Mouse (Mus musculus): ENCODE results near the gene Papola. TPM values are rescaled to one million over a fixed set of nuclear protein-coding genes. Genes with fewer than 3 reads are reported as not detected.
"Not testable (repeated sequence)": the region's sequence is repeated elsewhere in the genome, so short reads cannot be mapped to it uniquely, and the experiment has no call there.

Gene Papola
- polyA plus RNA-seq, 1 experiment from 2014 or later: 209 TPM

- H3K27ac ChIP-seq: no peak overlapping the region
- no peaks in the 10 kb centered on the region for H3K4me1 ChIP-seq
- H3K27me3 ChIP-seq: no peaks in the 10 kb centered on the region
- no peak overlapping the region for H3K4me3 ChIP-seq
- ATAC-seq (ENCODE audit: borderline replicate concordance, extremely low read depth, low FRiP score, low TSS enrichment): no peak
- no peak overlapping the region for H3K9ac ChIP-seq
- no peak overlapping the region for H3K4me2 ChIP-seq
- H3K36me3 ChIP-seq: peaks cover 80% of the 10 kb centered on the region
- WGBS: 47% methylated on average over 3 of the region's 3 CpGs
- H3K9me3 ChIP-seq: no peaks in the 10 kb centered on the region
Measured at GRCm38 (mm10) chr12:105808945-105809344, 24.5 kb downstream of the Papola start.

- H3K4me3 ChIP-seq: no peak overlapping the region
- no peaks in the 10 kb centered on the region for H3K27me3 ChIP-seq
- H3K27ac ChIP-seq: no peak overlapping the region
- H3K9ac ChIP-seq: no peak overlapping the region
- H3K9me3 ChIP-seq: no peaks in the 10 kb centered on the region
- H3K4me1 ChIP-seq: no peaks in the 10 kb centered on the region
- peaks cover 83% of the 10 kb centered on the region for H3K36me3 ChIP-seq
- WGBS: 69% methylated on average over 6 of the region's 6 CpGs
- H3K4me2 ChIP-seq: no peak overlapping the region
- no peak for ATAC-seq (ENCODE audit: borderline replicate concordance, extremely low read depth, low FRiP score, low TSS enrichment)
Measured at GRCm38 (mm10) chr12:105810608-105811007, 26.1 kb downstream of the Papola start.

- Histone ChIP-seq H3K4me1 (no peaks in the 10 kb centered on the region), H3K9me3 (no peaks in the 10 kb centered on the region), H3K4me2 (no peak overlapping the region), H3K36me3 (peaks cover 62% of the 10 kb centered on the region), H3K27me3 (no peaks in the 10 kb centered on the region), H3K9ac (no peak overlapping the region), H3K27ac (no peak overlapping the region), H3K4me3 (no peak overlapping the region)
- WGBS: 89% methylated on average over 6 of the region's 6 CpGs
- no peak for ATAC-seq (ENCODE audit: borderline replicate concordance, extremely low read depth, low FRiP score, low TSS enrichment)
Measured at GRCm38 (mm10) chr12:105813957-105814356, 29.5 kb downstream of the Papola start.

DNA sequence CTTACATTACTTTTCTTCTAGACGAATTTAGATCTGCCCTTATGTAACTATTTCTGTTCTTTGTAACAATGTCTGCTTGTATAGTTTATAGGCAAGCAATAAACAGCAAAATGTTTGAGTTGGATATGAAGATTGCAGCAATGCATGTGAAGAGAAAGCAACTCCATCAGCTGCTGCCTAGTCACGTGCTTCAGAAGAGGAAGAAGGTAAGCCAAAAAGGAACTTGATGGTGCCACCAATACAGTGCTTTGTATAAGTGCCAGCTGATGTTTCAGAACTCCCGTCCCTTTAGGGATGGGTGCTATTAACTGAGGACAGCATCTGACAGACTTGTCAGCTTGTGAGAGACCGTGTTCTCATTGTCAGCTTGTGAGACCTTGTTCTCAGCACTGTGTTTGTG, 39.0 kb downstream of the Papola start:
- no peak overlapping the region for H3K27ac ChIP-seq
- no peaks in the 10 kb centered on the region for H3K27me3 ChIP-seq
- no peaks in the 10 kb centered on the region for H3K4me1 ChIP-seq
- no peak overlapping the region for H3K4me3 ChIP-seq
- no peak overlapping the region for H3K9ac ChIP-seq
- no peak overlapping the region for H3K4me2 ChIP-seq
- 78% methylated on average over 4 of the region's 4 CpGs for WGBS
- H3K36me3 ChIP-seq: peaks cover 85% of the 10 kb centered on the region
- no peaks in the 10 kb centered on the region for H3K9me3 ChIP-seq
- no peak for ATAC-seq (ENCODE audit: borderline replicate concordance, extremely low read depth, low FRiP score, low TSS enrichment)

DNA sequence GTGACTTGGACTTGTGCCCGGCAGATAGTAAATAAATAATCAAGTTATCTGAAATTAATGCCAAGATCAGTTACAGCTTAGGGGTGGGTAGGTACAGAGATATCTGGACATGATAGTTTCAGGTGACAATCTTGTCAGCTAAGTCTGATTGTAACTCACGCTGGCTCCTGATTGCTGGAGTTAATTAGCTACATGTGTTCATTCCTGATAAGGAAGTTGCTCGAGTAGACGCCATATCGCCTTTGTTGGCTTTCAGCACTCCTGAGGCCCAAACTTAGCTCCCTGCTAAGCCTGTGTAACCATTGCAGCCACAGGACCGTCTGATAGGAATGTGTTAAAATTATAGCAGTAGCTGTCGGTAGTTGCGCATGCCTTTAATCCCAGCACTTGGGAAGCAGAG, 40.2 kb downstream of the Papola start:
- no peak for ATAC-seq (ENCODE audit: borderline replicate concordance, extremely low read depth, low FRiP score, low TSS enrichment)

DNA sequence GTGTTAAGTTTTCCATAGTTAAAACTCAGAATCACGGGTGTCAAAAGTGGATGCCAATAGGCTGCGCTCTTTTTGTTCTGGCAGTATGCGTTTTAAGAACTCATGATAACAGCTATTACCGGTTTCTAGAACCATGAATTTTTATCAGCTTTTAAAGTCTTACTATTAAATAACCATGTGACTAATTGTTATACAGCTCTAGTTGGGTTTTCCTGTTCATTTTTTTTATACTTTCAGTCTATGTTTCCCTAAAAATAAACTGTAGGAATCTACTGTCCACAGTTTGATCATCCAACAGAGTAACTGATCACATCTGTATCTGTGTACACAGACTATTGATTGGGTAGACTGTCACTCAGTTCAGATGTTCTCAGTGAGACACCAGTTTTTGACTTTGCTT, 40.8 kb downstream of the Papola start:
- H3K27me3 ChIP-seq: no peaks in the 10 kb centered on the region
- H3K9me3 ChIP-seq: no peaks in the 10 kb centered on the region
- no peak overlapping the region for H3K4me3 ChIP-seq
- H3K4me2 ChIP-seq: no peak overlapping the region
- ATAC-seq (ENCODE audit: borderline replicate concordance, extremely low read depth, low FRiP score, low TSS enrichment): no peak
- no peak overlapping the region for H3K9ac ChIP-seq
- H3K27ac ChIP-seq: no peak overlapping the region
- no peaks in the 10 kb centered on the region for H3K4me1 ChIP-seq
- WGBS: 96% methylated on average over 4 of the region's 4 CpGs
- H3K36me3 ChIP-seq: peaks cover 85% of the 10 kb centered on the region

More for the DNA sequence above, 40.2 kb downstream of the Papola start:
- no peak overlapping the region for H3K4me3 ChIP-seq
- H3K27ac ChIP-seq: no peak overlapping the region
- 84% methylated on average over 8 of the region's 8 CpGs for WGBS
- no peak overlapping the region for H3K4me2 ChIP-seq
- no peaks in the 10 kb centered on the region for H3K4me1 ChIP-seq
- H3K27me3 ChIP-seq: no peaks in the 10 kb centered on the region
- no peaks in the 10 kb centered on the region for H3K9me3 ChIP-seq
- peaks cover 86% of the 10 kb centered on the region for H3K36me3 ChIP-seq
- H3K9ac ChIP-seq: no peak overlapping the region

DNA sequence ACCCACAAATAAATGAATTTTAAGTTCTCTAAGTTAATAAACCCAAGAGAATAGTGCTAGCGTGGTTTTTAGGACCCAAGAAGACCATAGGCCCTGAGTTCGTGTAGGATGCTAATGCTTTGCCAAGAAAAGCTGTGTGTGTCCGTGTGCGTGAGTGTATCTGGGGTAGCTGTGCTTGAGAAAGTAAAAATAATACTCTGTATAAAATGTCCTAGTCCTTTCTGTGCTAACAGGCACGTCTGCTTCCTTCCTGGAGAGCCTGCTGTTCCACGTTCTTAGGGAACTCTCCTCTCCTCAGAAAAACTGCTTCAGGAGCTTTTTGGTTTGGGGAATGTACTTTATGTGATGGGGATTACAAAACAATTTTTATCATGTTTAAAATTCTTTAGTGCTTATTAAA, 48.0 kb downstream of the Papola start:
- Histone ChIP-seq H3K27ac (no peak overlapping the region), H3K27me3 (no peaks in the 10 kb centered on the region), H3K4me2 (no peak overlapping the region), H3K9ac (no peak overlapping the region), H3K4me1 (no peaks in the 10 kb centered on the region), H3K9me3 (no peaks in the 10 kb centered on the region), H3K36me3 (peaks cover 67% of the 10 kb centered on the region), H3K4me3 (no peak overlapping the region)
- 75% methylated on average over 6 of the region's 6 CpGs for WGBS
- ATAC-seq (ENCODE audit: borderline replicate concordance, extremely low read depth, low FRiP score, low TSS enrichment): no peak

GRCm38 (mm10) chr12:105834926-105835325, 50.4 kb downstream of the Papola start:
- Histone ChIP-seq H3K4me2 (no peak overlapping the region), H3K27ac (no peak overlapping the region)
- ATAC-seq (ENCODE audit: borderline replicate concordance, extremely low read depth, low FRiP score, low TSS enrichment): no peak; the same call in 1 of the 2 replicates

GRCm38 (mm10) chr12:105835571-105835970, 51.1 kb downstream of the Papola start:
- peak; percentile 27; the same call in 1 of the 2 replicates for ATAC-seq (ENCODE audit: borderline replicate concordance, extremely low read depth, low FRiP score, low TSS enrichment)
- Histone ChIP-seq H3K4me1 (no peaks in the 10 kb centered on the region), H3K36me3 (peaks cover 59% of the 10 kb centered on the region), H3K27me3 (no peaks in the 10 kb centered on the region), H3K9ac (no peak overlapping the region), H3K4me2 (no peak overlapping the region), H3K27ac (no peak overlapping the region), H3K9me3 (no peaks in the 10 kb centered on the region), H3K4me3 (no peak overlapping the region)
- 55% methylated on average over 6 of the region's 6 CpGs for WGBS

More at GRCm38 (mm10) chr12:105834926-105835325, 50.4 kb downstream of the Papola start:
- no peak overlapping the region for H3K4me3 ChIP-seq
- H3K9me3 ChIP-seq: no peaks in the 10 kb centered on the region
- no peak overlapping the region for H3K9ac ChIP-seq
- peaks cover 57% of the 10 kb centered on the region for H3K36me3 ChIP-seq
- H3K27me3 ChIP-seq: no peaks in the 10 kb centered on the region
- 30% methylated on average over 6 of the region's 6 CpGs for WGBS
- H3K4me1 ChIP-seq: no peaks in the 10 kb centered on the region

- no peak for ATAC-seq (ENCODE audit: borderline replicate concordance, extremely low read depth, low FRiP score, low TSS enrichment)
- Histone ChIP-seq H3K4me1 (no peaks in the 10 kb centered on the region), H3K9ac (no peak overlapping the region), H3K4me3 (no peak overlapping the region), H3K4me2 (no peak overlapping the region), H3K27me3 (no peaks in the 10 kb centered on the region), H3K9me3 (no peaks in the 10 kb centered on the region), H3K36me3 (peaks cover 60% of the 10 kb centered on the region), H3K27ac (no peak overlapping the region)
- 73% methylated on average over 2 of the region's 2 CpGs for WGBS
Measured at GRCm38 (mm10) chr12:105836196-105836595, 51.7 kb downstream of the Papola start.

GRCm38 (mm10) chr12:105839096-105839495, 54.6 kb downstream of the Papola start:
- no peaks in the 10 kb centered on the region for H3K4me1 ChIP-seq
- no peak; the same call in 1 of the 2 replicates for ATAC-seq (ENCODE audit: borderline replicate concordance, extremely low read depth, low FRiP score, low TSS enrichment)
- H3K36me3 ChIP-seq: peaks cover 46% of the 10 kb centered on the region
- H3K9ac ChIP-seq: no peak overlapping the region
- H3K4me2 ChIP-seq: no peak overlapping the region
- WGBS: 77% methylated on average over 4 of the region's 4 CpGs
- H3K9me3 ChIP-seq: no peaks in the 10 kb centered on the region
- no peak overlapping the region for H3K27ac ChIP-seq
- H3K27me3 ChIP-seq: no peaks in the 10 kb centered on the region
- H3K4me3 ChIP-seq: no peak overlapping the region

GRCm38 (mm10) chr12:105840545-105840944, 56.1 kb downstream of the Papola start:
- H3K9me3 ChIP-seq; H3K4me1 ChIP-seq; H3K9ac ChIP-seq; ATAC-seq (ENCODE audit: borderline replicate concordance, extremely low read depth, low FRiP score, low TSS enrichment); H3K4me3 ChIP-seq; H3K27me3 ChIP-seq; H3K27ac ChIP-seq; H3K4me2 ChIP-seq: not testable (repeated sequence)
- H3K36me3 ChIP-seq: peaks cover 43% of the 10 kb centered on the region
- 89% methylated on average over 8 of the region's 8 CpGs for WGBS
